Mouse (Mus musculus) stomach, postnatal 0 days (tissue): ENCODE data around the gene Cage1. TPM values are rescaled to one million over a fixed set of nuclear protein-coding genes. Genes with fewer than 3 reads are reported as not detected.

Experiments
- ATAC-seq: fragments of 200-750 bp; cut with Nextera tagmentation; 2 replicates; pipeline ENCODE4 v1.8.0; 2017; ENCODE audit not compliant: low FRiP score, low TSS enrichment
- DNase-seq: peaks from one replicate; pipeline ENCODE4 v3.0.0-alpha.2; 2016; ENCODE audit warnings: low spot score
- H3K27ac ChIP-seq: fragments of 300-500 bp; sonication (generic); replicated peaks from 2 replicates; pipeline ENCODE4 v1.5.1; 2014; ENCODE audit warnings: mild to moderate bottlenecking, control low read depth
- H3K27me3 ChIP-seq: fragments of 300-500 bp; sonication (generic); 2 replicates; pipeline ENCODE4 v1.6.1; 2014; ENCODE audit warnings: low read length; ENCODE audit not compliant: control insufficient read depth, insufficient read depth
- H3K36me3 ChIP-seq: fragments of 300-500 bp; sonication (generic); 2 replicates; pipeline ENCODE4 v1.6.1; 2014; ENCODE audit warnings: low read length, mixed read lengths; ENCODE audit not compliant: control insufficient read depth, insufficient read depth
- H3K4me1 ChIP-seq: fragments of 300-500 bp; sonication (generic); replicated peaks from 2 replicates; pipeline ENCODE4 v1.6.1; 2014; ENCODE audit warnings: antibody characterized with exemption; ENCODE audit not compliant: control insufficient read depth, insufficient read depth
- H3K4me2 ChIP-seq: fragments of 300-500 bp; sonication (generic); replicated peaks from 2 replicates; pipeline ENCODE4 v1.6.1; 2014; ENCODE audit warnings: low read depth, mild to moderate bottlenecking, control low read depth, moderate library complexity
- H3K4me3 ChIP-seq: fragments of 300-500 bp; sonication (generic); 2 replicates; pipeline ENCODE4 v1.5.1; 2014; ENCODE audit warnings: low read depth, low read length, control low read depth
- H3K9ac ChIP-seq: fragments of 300-500 bp; sonication (generic); 2 replicates; pipeline ENCODE4 v1.6.1; 2014; ENCODE audit warnings: mild to moderate bottlenecking, low read length, control low read depth, mixed read lengths
- H3K9me3 ChIP-seq: fragments of 300-500 bp; sonication (generic); 2 replicates; pipeline ENCODE4 v1.6.1; 2016; ENCODE audit warnings: low read length; ENCODE audit not compliant: control insufficient read depth
- CTCF ChIP-seq: IDR thresholded peaks from 2 replicates; pipeline ENCODE4 v1.5.1; 2016; ENCODE audit warnings: antibody characterized with exemption, low read depth, mild to moderate bottlenecking, moderate library complexity
- EP300 ChIP-seq: optimal IDR thresholded peaks from 2 replicates; pipeline ENCODE3; 2016; ENCODE audit warnings: antibody characterized with exemption
- whole genome bisulfite sequencing: fragments of 180-500 bp; shearing (Covaris S2); extraction: QIAGEN DNeasy Blood & Tissue Kit; methylation state at CpG from one replicate; pipeline ENCODE4 v1.1.7; 2014; 5-methylcytosine and 5-hydroxymethylcytosine counted together
- polyA plus RNA-seq: library from polyadenylated mRNA; unstranded; fragments of >200 nt; fragmentation: Nextera tagmentation; extraction: Ambion mirVana; gene quantifications from 2 replicates; pipeline ENCODE4 v1.2.1, GENCODE M21; 2015

The Cage1 gene
- polyA plus RNA-seq, 1 experiment from 2014 or later, result 0.86 TPM

DNA sequence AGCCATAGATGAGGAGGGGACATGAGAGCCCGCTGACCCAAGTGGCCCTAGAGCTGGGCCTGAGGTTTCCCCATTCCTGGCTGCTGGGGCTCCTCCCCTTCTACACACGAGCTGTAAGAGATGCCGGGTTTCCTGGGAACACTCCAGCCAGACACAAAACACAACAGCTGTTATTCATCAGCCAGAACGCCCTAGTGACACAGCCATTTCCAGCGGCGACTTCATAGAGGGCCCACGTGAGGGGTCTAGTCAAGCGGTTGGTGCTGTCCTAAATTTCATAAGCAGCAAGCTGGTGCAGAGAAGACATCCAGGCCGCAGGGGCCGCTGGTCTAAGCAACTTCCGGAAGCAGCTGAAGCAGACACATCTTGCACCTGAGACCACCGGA, 69.8 kb downstream of the Cage1 start:
- DNase-seq (peak; percentile 46), ATAC-seq (peak; percentile 41; the same call in 1 of the 2 replicates)
- Histone ChIP-seq H3K27ac (no peak overlapping the region), H3K4me3 (no peak overlapping the region), H3K9ac (no peak overlapping the region), H3K4me1 (no peaks in the 10 kb centered on the region), H3K36me3 (no peaks in the 10 kb centered on the region), H3K9me3 (no peaks in the 10 kb centered on the region), H3K27me3 (no peaks in the 10 kb centered on the region), H3K4me2 (no peak overlapping the region)
- WGBS, result 34% methylated on average over 12 of the region's 12 CpGs
- TF ChIP-seq CTCF, result peak; percentile 16; the same call in 1 of the 2 replicates
- TF ChIP-seq EP300, result no peak

DNA sequence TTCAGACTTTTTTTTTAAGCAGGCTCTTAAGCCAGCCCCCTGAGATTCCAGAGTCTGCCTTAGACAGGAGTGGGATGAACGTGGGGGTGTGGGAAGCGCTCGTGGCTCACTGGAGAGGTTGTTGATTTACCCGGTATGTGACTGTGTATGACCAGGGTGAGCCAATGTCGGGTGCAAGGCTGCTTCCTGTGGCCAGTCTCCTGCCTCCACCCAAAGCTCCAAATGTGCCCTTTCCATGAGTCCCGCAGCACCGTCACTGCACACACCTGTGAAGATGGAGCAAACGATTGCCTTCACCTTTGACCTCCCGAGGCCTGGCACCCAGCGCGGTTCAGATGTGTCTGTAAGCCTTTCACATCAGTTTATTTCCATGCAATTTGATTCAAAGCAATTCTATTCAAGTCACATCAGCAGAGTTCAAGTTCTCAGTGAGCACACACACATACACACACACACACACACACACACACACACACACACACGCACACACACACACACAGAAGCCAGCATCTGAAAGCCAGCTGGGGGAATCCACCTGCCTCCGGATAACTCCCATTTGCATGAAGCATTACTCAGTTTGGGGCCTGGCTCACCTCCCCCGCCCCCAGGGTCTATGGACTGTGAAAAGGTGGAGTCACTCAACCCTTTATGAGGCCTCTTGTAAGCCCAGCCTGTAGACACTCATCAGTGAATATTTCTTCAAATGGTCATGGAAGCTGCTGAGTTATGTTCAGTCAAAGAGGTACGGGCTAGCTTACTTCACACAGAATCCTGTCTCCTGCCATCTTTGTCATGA, 70.4 kb downstream of the Cage1 start:
- TF ChIP-seq CTCF, result no peak
- no peak for TF ChIP-seq EP300
- Histone ChIP-seq H3K36me3 (no peaks in the 10 kb centered on the region), H3K4me2 (no peak overlapping the region), H3K27ac (no peak overlapping the region), H3K4me1 (no peaks in the 10 kb centered on the region), H3K9me3 (no peaks in the 10 kb centered on the region), H3K9ac (no peak overlapping the region), H3K4me3 (no peak overlapping the region), H3K27me3 (no peaks in the 10 kb centered on the region)
- no peak for DNase-seq
- ATAC-seq, result no peak; the same call in 1 of the 2 replicates
- 68% methylated on average over 15 of the region's 15 CpGs for WGBS

DNA sequence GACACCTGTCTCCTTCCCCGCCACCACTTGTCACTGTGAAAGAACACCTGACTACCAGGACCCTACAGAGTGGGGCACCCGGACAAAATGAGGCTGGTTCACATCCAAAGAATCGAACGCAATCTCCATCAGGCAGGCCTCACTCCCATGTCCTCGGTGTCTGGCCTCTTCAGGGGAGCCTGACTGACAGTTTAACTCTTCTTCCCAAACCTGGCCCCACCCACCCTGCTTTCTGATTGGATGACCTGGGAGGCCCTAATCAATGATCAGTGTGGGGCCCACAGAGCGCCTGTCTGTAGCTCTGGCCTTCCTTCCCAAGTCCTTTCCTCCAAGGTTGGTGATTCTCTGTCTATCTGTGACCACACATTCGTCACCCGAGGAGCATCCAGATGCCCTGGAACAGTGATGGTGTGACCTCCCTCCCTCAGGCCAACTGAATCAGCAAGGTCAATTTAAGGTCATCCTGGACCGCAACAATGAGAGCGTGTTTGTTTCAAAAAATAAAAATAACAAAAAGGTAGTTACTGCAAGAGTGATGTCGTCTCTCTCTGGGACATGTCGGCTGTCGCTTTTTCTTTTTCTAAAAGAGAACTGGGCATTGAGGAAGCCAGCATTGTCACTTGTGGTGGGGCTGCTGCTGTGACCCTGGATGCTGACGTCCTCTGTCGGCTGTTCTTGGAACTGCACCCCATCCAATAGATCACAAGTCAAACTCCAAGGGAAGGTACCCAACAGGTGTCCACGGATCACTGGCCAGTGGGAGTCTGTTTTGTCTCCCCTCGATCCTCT, 71.5 kb downstream of the Cage1 start:
- ATAC-seq (no peak), DNase-seq (no peak)
- peak; percentile 51 for TF ChIP-seq CTCF
- no peak for TF ChIP-seq EP300
- H3K4me2 ChIP-seq, result no peak overlapping the region
- no peaks in the 10 kb centered on the region for H3K4me1 ChIP-seq
- H3K36me3 ChIP-seq, result no peaks in the 10 kb centered on the region
- H3K9me3 ChIP-seq, result no peaks in the 10 kb centered on the region
- H3K27me3 ChIP-seq, result no peaks in the 10 kb centered on the region
- 69% methylated on average over 17 of the region's 17 CpGs for WGBS
- no peak overlapping the region for H3K4me3 ChIP-seq
- H3K27ac ChIP-seq, result no peak overlapping the region
- H3K9ac ChIP-seq, result no peak overlapping the region

DNA sequence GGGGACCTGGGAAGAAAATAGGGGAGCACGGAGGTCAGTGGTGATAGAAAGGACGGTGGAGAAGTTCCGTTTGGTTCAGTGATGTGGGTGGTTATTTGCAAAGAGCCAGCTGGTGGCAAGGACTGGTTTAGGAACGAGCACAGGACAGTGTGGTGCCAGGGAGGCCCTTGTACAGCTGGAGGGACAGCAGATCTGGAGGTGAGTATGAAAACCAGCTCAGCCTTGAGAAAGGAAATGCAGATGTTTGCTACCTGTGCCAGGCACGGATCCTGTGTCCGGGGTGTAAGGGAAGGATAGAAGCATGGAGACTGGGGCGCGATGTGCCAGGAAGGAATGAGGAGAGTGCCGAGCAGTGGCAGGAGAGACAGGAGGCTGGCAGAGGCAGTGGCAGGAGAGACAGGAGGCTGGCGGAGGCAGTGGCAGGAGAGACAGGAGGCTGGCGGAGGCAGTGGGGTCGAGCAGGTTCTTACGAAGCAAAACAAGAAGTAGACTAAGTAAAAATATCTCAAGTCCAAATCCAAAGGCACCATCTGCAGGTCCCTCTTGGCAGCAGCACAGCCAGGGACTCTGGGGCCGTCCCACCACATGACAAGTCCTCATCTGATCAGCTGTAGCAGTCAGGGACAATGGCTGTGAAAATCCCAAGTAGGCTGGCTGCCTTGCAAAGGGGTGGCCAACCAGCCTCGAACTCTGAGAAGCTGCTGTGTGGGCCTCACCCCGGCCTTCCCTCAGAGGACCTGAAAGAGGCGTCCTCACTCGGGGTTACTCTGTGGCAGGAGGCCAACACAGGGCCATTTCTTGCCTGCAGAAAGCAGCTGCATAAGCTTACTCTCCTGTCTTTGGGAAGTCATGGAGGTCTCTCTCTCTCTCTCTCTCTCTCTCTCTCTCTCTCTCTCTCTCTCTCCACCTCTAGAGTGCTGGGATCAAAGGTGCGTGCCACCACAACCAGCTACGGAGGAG, 72.5 kb downstream of the Cage1 start:
- Histone ChIP-seq H3K27me3 (no peaks in the 10 kb centered on the region), H3K9me3 (no peaks in the 10 kb centered on the region), H3K27ac (no peak overlapping the region), H3K4me3 (peak overlapping the region; percentile 42), H3K4me1 (no peaks in the 10 kb centered on the region), H3K36me3 (no peaks in the 10 kb centered on the region), H3K4me2 (peak overlapping the region; percentile 63), H3K9ac (peak overlapping the region; percentile 50; the same call in 1 of the 2 replicates)
- TF ChIP-seq CTCF (no peak), EP300 (no peak)
- ATAC-seq (no peak), DNase-seq (no peak)
- 56% methylated on average over 20 of the region's 20 CpGs for WGBS

DNA sequence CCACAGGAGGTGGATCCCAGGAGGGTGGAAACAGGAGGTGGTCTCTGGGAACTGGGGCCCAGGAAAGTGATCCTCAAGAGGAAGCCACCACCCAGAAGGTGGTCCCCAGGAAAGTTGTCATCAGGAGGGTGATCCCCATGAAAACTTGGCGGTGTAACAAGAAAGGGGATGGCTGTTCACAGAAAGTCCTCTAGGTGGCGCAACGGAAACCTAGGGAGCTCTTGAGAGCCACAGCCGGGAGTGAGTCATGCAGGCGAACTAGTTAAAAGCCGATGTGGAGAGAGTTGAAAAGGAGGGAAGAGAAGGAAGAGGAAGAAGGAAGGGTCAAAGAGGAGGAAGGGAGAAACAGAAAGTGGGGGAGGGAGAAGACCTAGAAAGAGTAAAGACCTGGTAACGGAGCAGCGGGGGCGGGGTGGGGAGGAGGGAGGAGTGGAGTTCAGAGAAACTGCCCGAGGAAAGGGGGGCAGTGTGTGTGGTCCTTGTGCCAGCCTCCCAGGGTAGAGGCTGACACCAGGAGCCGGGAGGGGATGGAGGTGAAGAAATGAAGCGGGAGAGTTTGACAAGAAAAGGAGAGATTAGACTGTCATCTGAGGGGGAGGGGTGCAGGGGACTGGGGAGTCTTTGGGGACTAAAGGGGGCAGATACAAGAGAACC, 73.4 kb downstream of the Cage1 start:
- Histone ChIP-seq H3K27me3 (no peaks in the 10 kb centered on the region), H3K9me3 (no peaks in the 10 kb centered on the region), H3K27ac (no peak overlapping the region), H3K36me3 (no peaks in the 10 kb centered on the region), H3K4me2 (peak overlapping the region; percentile 63), H3K9ac (peak overlapping the region; percentile 50), H3K4me1 (no peaks in the 10 kb centered on the region), H3K4me3 (peak overlapping the region; percentile 42)
- 3% methylated on average over 12 of the region's 12 CpGs for WGBS
- ATAC-seq, result peak; percentile 72
- DNase-seq, result peak; percentile 85
- no peak for TF ChIP-seq EP300
- TF ChIP-seq CTCF, result peak; percentile 93
